In the genomic region with DNA sequence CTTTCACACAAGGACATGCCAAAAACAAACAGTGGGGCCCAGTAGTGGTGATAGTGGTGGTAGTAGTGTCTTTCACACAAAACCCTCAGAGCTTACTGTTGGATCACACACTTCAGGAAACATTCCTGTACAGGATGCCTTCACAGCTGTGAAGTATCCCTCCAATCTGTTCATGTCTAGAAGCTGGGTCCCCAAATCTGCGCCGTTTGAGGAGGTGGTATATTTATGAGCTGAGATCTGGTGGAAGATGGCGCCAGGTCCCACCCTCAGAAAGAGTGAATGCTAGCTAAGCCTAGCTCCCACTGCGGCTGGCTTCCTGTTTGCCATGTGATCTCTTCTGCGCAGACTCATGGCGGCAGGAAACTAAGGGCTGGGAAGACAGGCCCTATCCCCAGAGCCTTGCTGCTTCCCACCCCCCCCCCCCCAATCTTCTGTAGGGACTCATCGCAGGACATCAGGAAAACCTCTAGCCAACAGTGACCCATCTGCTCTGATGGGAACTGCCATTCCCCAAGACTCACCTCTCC, we compare ENCODE assay signal across 36 mouse cellular contexts. TPM values are rescaled to one million over a fixed set of nuclear protein-coding genes. Genes with fewer than 3 reads are reported as not detected.
DNase-seq lines count a peak whose midpoint lies in the region; ATAC-seq and TF ChIP-seq lines count a peak whose summit lies in the region.
"Had no signal": no experiment of that assay in that cellular context is flagged by ENCODE, and none has a peak within 500 bp of the region (broad histone marks: within the 10 kb centered on the region; RNA-seq: fewer than 3 reads in every experiment).

No protein-coding gene starts in this region.

- WGBS in forebrain, embryonic 15.5 days = 91% methylated on average over 7 of the region's 7 CpGs

- no peaks in the 10 kb centered on the region for H3K27me3 ChIP-seq in forebrain, embryonic 15.5 days
- H3K27me3 ChIP-seq: CH12.LX; embryonic facial prominence, embryonic 13.5 days; forebrain, embryonic 12.5 days; heart, embryonic 13.5 days had no signal

- H3K4me2 ChIP-seq in forebrain, embryonic 15.5 days (replicated peaks) = no peak overlapping the region
- H3K4me2 ChIP-seq: embryonic facial prominence, embryonic 13.5 days; forebrain, embryonic 12.5 days; heart, embryonic 13.5 days; hindbrain, embryonic 14.5 days had no signal

- no peak overlapping the region for H3K4me3 ChIP-seq in ES-E14 (ENCODE audit: insufficient read depth in 1 of 2, low read depth in 1 of 2, low read length in 2 of 2, poor library complexity in 1 of 2, severe bottlenecking in 1 of 2)
- no peak overlapping the region for H3K4me3 ChIP-seq in forebrain, embryonic 15.5 days
- H3K4me3 ChIP-seq: embryonic facial prominence, embryonic 10.5 days; embryonic facial prominence, embryonic 13.5 days; erythroblast, embryonic 14.5 days; forebrain, embryonic 12.5 days; heart, adult 2 months; heart, embryonic 10.5 days; heart, embryonic 13.5 days had no signal

- ATAC-seq in forebrain, embryonic 15.5 days (replicated peaks) = no peak
- ATAC-seq: forebrain, embryonic 16.5 days; hindbrain, postnatal 0 days; inflammation-experienced regulatory T-cells, adult 6 months had no signal

- peaks cover 8% of the 10 kb centered on the region; the same call in 1 of the 2 replicates for H3K36me3 ChIP-seq in ES-E14 (ENCODE audit: control insufficient read depth, insufficient read depth, low read length, poor library complexity, severe bottlenecking)
- H3K36me3 ChIP-seq in forebrain, embryonic 15.5 days = peaks cover 14% of the 10 kb centered on the region

- H3K27ac ChIP-seq in ES-E14 (ENCODE audit: insufficient read depth, low read depth, low read length, poor library complexity, severe bottlenecking) = 0 out of 2 replicates have a peak overlapping the region, but pooled peaks have one; percentile 13
- H3K27ac ChIP-seq in forebrain, embryonic 15.5 days (replicated peaks) = no peak overlapping the region
- H3K27ac ChIP-seq: embryonic facial prominence, embryonic 10.5 days; embryonic facial prominence, embryonic 13.5 days; forebrain, embryonic 12.5 days; heart, adult 2 months; heart, embryonic 10.5 days; hindbrain, embryonic 14.5 days; hindbrain, postnatal 0 days had no signal

- H3K9ac ChIP-seq in ES-E14 (ENCODE audit: insufficient read depth, low read depth, low read length, poor library complexity, severe bottlenecking) = peak overlapping the region; percentile 33; the same call in 1 of the 2 replicates
- H3K9ac ChIP-seq in forebrain, embryonic 15.5 days (replicated peaks) = no peak overlapping the region
- H3K9ac ChIP-seq: embryonic facial prominence, embryonic 13.5 days; forebrain, embryonic 12.5 days; heart, embryonic 13.5 days; hindbrain, embryonic 14.5 days had no signal

- DNase-seq in layer of hippocampus, adult 8-10 months (ENCODE audit: low spot score in 2 of 2) = peak; percentile 49 to 50
- DNase-seq in layer of hippocampus, adult 11-12 months (ENCODE audit: low spot score) = no peak
- no peak for DNase-seq in ES-E14 (ENCODE audit: low read depth, low spot score)
- peak; percentile 68 for DNase-seq in brain, adult 2 months (ENCODE audit: low read depth, low spot score)
- no peak for DNase-seq in urinary bladder, adult 2 months (ENCODE audit: low spot score)
- no peak for DNase-seq in spleen, postnatal 4 days (ENCODE audit: low spot score in 2 of 2)
- DNase-seq: adrenal gland, postnatal 14 days; B cell, adult 2 months; cerebellum, adult 11 months; cerebellum, adult 2 months; cerebellum, adult 9-11 months; cerebellum, postnatal 25 days; embryo, embryonic 11 days; gastrocnemius, postnatal 10 days; gastrocnemius, postnatal 36 days; heart, adult 2 months; heart, postnatal 14 days; heart, postnatal 4 days had no signal

- no peaks in the 10 kb centered on the region for H3K9me3 ChIP-seq in ES-E14 (ENCODE audit: control insufficient read depth, insufficient read depth, low read depth, low read length)
- no peaks in the 10 kb centered on the region for H3K9me3 ChIP-seq in forebrain, embryonic 15.5 days
- H3K9me3 ChIP-seq: embryonic facial prominence, embryonic 13.5 days; forebrain, embryonic 12.5 days; heart, embryonic 10.5 days; heart, embryonic 13.5 days had no signal

- in situ Hi-C loops in ES-E14 (cut with MboI; ENCODE audit: low sequenced_read_pairs in 2 of 2, unreplicated experiment in 2 of 2) = no loop called here

- H3K4me1 ChIP-seq in ES-E14 (ENCODE audit: control insufficient read depth in 2 of 2, insufficient read depth in 2 of 2, low read length in 2 of 2, poor library complexity in 1 of 2) = peaks cover 9 to 41% of the 10 kb centered on the region in 2 experiments
- no peaks in the 10 kb centered on the region for H3K4me1 ChIP-seq in forebrain, embryonic 15.5 days
- H3K4me1 ChIP-seq: embryonic facial prominence, embryonic 13.5 days; forebrain, embryonic 12.5 days had no signal

TF ChIP-seq in ES-E14, 5 proteins besides CTCF, POLR2A, EP300 and RAD21:
- TF ChIP-seq HCFC1 (IDR thresholded peaks at IDR 0.05; ENCODE audit: borderline replicate concordance, insufficient read depth, low read length) (no peak), CHD2 (IDR thresholded peaks at IDR 0.05; ENCODE audit: low read depth, low read length) (no peak), ZNF384 (IDR thresholded peaks at IDR 0.05; ENCODE audit: low read depth, low read length) (no peak), MAFK (IDR thresholded peaks at IDR 0.05; ENCODE audit: insufficient read depth, low read depth, low read length) (no peak), ZC3H11A (IDR thresholded peaks at IDR 0.05; ENCODE audit: borderline replicate concordance, low read depth, low read length) (no peak)
TF ChIP-seq in ES-E14: peak in this region for 0.

RNA-seq across cellular contexts. Expression of a gene that starts 28.0 kb away (rescaled TPM):
- 10 to 100 TPM; 27.9 to 32.3 (median 29.3) TPM for total RNA-seq in layer of hippocampus, adult 8-10 months (2022)
- total RNA-seq in ES-E14 (2012; rRNA removed) = 11.8 and 13.4 TPM in 2 replicates
- 12.8 and 13.8 TPM in 2 replicates for polyA plus RNA-seq in forebrain, embryonic 15.5 days (2015; fragmentation: Nextera tagmentation; extraction: Ambion mirVana)
- 9.3 and 14.8 TPM in 2 replicates for polyA plus RNA-seq in urinary bladder, adult 2 months (2012; rRNA removed)

RNA-seq across cellular contexts. Expression of a gene that starts 37.8 kb away (rescaled TPM):
- under 1 TPM in 1 of 4 experiments, not detected in 3; 0.31 TPM for total RNA-seq in layer of hippocampus, adult 8-10 months (2022)
- 0.16 and 0.18 TPM in 2 replicates for total RNA-seq in ES-E14 (2012; rRNA removed)
- polyA plus RNA-seq in forebrain, embryonic 15.5 days (2015; fragmentation: Nextera tagmentation; extraction: Ambion mirVana) = not detected in 2 replicates
- 0.10 TPM in 1 of 2 replicates, not detected in the other for polyA plus RNA-seq in urinary bladder, adult 2 months (2012; rRNA removed)
- total RNA-seq: adrenal gland, adult 2 months; adrenal gland, postnatal 14 days; gastrocnemius, adult 18-20 months; gastrocnemius, postnatal 10 days; gastrocnemius, postnatal 36 days; granulocyte monocyte progenitor cell, adult 5-6 weeks; heart, adult 2 months; heart, postnatal 14 days; heart, postnatal 4 days had no signal
- polyA plus RNA-seq: adrenal gland, adult 2 months; cortical plate, adult 2 months; embryonic facial prominence, embryonic 10.5 days; embryonic facial prominence, embryonic 13.5 days; erythroblast, embryonic 14.5 days; forebrain, embryonic 12.5 days; forebrain, embryonic 16.5 days; heart, adult 2 months; heart, embryonic 10.5 days; heart, embryonic 13.5 days; heart, embryonic 16.5 days; hindbrain, embryonic 11.5 days; hindbrain, embryonic 14.5 days; inflammation-experienced regulatory T-cells, adult 6 months had no signal

RNA-seq across cellular contexts. Expression of a gene that starts 57.2 kb away (rescaled TPM):
- total RNA-seq in layer of hippocampus, adult 8-10 months (2022) = 100 to 1,000 TPM in 1 of 4 experiments, 10 to 100 TPM in 3; 89.3 to 106 (median 94.0) TPM
- 150 TPM in 2 replicates for total RNA-seq in ES-E14 (2012; rRNA removed)
- 221 and 224 TPM in 2 replicates for polyA plus RNA-seq in forebrain, embryonic 15.5 days (2015; fragmentation: Nextera tagmentation; extraction: Ambion mirVana)
- polyA plus RNA-seq in urinary bladder, adult 2 months (2012; rRNA removed) = 116 and 159 TPM in 2 replicates

Comparison
In these comparisons a context has a peak if more than half of its experiments do, and no peak if none do; other contexts are left out.
1. DNase-seq: peak in layer of hippocampus, adult 8-10 months (2 of 2) and brain, adult 2 months (single experiment); none in layer of hippocampus, adult 11-12 months (single experiment), ES-E14 (single experiment), urinary bladder, adult 2 months (single experiment) and spleen, postnatal 4 days (0 of 2).